28 mouse cellular contexts compared by ENCODE assay signal in the genomic region with DNA sequence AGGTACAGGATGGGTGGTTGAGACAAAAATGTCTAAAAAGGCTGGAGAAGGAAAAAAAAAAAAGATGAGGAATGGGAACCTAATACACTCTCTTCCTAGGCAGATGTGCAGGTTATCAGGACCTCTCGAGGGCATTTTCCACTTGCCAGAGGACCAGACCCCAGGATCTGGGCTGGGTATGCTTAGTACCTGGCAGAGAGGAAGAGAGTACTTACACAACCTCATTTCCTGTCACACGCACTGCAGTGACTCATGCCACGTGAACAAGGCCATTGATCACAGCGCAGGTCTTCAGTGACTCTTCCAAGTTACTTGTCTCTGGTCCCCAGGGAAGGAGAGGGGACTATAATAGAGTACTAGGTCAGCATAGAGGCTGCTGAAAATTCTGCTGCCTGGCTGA.
DNase-seq lines count a peak whose midpoint lies in the region; ATAC-seq lines count a peak whose summit lies in the region.
"Had no signal": no experiment of that assay in that cellular context is flagged by ENCODE, and none has a peak within 500 bp of the region (broad histone marks: within the 10 kb centered on the region; RNA-seq: fewer than 3 reads in every experiment).

No protein-coding gene starts in this region.

- no peaks in the 10 kb centered on the region; the same call in 1 of the 2 replicates for H3K27me3 ChIP-seq in midbrain, embryonic 11.5 days (ENCODE audit: control insufficient read depth, insufficient read depth, low read length)
- H3K27me3 ChIP-seq in midbrain, embryonic 15.5 days (replicated peaks): no peaks in the 10 kb centered on the region
- H3K27me3 ChIP-seq in splenic B cell, adult 2 months (ENCODE audit: control insufficient read depth, insufficient read depth, low read length, poor library complexity, severe bottlenecking): no peaks in the 10 kb centered on the region
- no peaks in the 10 kb centered on the region for H3K27me3 ChIP-seq in hindbrain, embryonic 10.5 days (ENCODE audit: insufficient read depth, poor library complexity, severe bottlenecking)
- H3K27me3 ChIP-seq in hindbrain, embryonic 14.5 days (ENCODE audit: control insufficient read depth, insufficient read depth, low read length): no peaks in the 10 kb centered on the region
- H3K27me3 ChIP-seq: embryonic facial prominence, embryonic 15.5 days; hindbrain, embryonic 12.5 days had no signal

- H3K4me1 ChIP-seq in midbrain, embryonic 11.5 days (ENCODE audit: control insufficient read depth, insufficient read depth, low read length): peaks cover 9% of the 10 kb centered on the region
- peaks cover 19% of the 10 kb centered on the region for H3K4me1 ChIP-seq in midbrain, embryonic 15.5 days
- peaks cover 39% of the 10 kb centered on the region for H3K4me1 ChIP-seq in hindbrain, embryonic 10.5 days (replicated peaks)
- peaks cover 15% of the 10 kb centered on the region for H3K4me1 ChIP-seq in hindbrain, embryonic 14.5 days (replicated peaks; ENCODE audit: control insufficient read depth, insufficient read depth, low read length)
- H3K4me1 ChIP-seq: embryonic facial prominence, embryonic 15.5 days had no signal

- no peak overlapping the region for H3K4me2 ChIP-seq in midbrain, embryonic 11.5 days
- H3K4me2 ChIP-seq in midbrain, embryonic 15.5 days: no peak overlapping the region
- no peak overlapping the region for H3K4me2 ChIP-seq in hindbrain, embryonic 14.5 days (replicated peaks)
- H3K4me2 ChIP-seq: embryonic facial prominence, embryonic 12.5 days; embryonic facial prominence, embryonic 15.5 days; forebrain, embryonic 12.5 days; heart, embryonic 13.5 days; hindbrain, embryonic 12.5 days had no signal

- DNase-seq in adrenal gland, adult 2 months: peak; percentile 58
- DNase-seq in adrenal gland, postnatal 25 days: no peak
- peak; percentile 69 for DNase-seq in midbrain, embryonic 11.5 days (ENCODE audit: low spot score, missing footprints)
- peak; percentile 15 for DNase-seq in adrenal gland, postnatal 10 days
- DNase-seq in splenic B cell, adult 2 months (ENCODE audit: low read depth, low spot score): peak; percentile 2
- no peak for DNase-seq in hindbrain, embryonic 10.5 days (ENCODE audit: low spot score)
- no peak for DNase-seq in hindbrain, embryonic 14.5 days (ENCODE audit: low spot score)
- DNase-seq: cerebellum, adult 11 months; cerebellum, adult 2 months; cerebellum, adult 9-11 months; cerebellum, postnatal 25 days; gastrocnemius, adult 2 months; gastrocnemius, postnatal 14 days; heart, adult 18-20 months; heart, postnatal 14 days; heart, postnatal 4 days; kidney, adult 2 months had no signal

- no peak overlapping the region for H3K4me3 ChIP-seq in midbrain, embryonic 11.5 days (ENCODE audit: low read depth, low read length)
- no peak overlapping the region for H3K4me3 ChIP-seq in midbrain, embryonic 15.5 days
- no peak overlapping the region for H3K4me3 ChIP-seq in hindbrain, embryonic 10.5 days
- no peak overlapping the region for H3K4me3 ChIP-seq in hindbrain, embryonic 14.5 days (replicated peaks; ENCODE audit: low read length)
- H3K4me3 ChIP-seq: embryonic facial prominence, embryonic 12.5 days; embryonic facial prominence, embryonic 15.5 days; forebrain, embryonic 12.5 days; gastrocnemius, adult 2 months; heart, embryonic 13.5 days; hindbrain, embryonic 12.5 days had no signal

- no peak overlapping the region for H3K9ac ChIP-seq in midbrain, embryonic 11.5 days (ENCODE audit: low read length)
- no peak overlapping the region for H3K9ac ChIP-seq in midbrain, embryonic 15.5 days
- no peak overlapping the region for H3K9ac ChIP-seq in hindbrain, embryonic 14.5 days
- H3K9ac ChIP-seq: embryonic facial prominence, embryonic 12.5 days; embryonic facial prominence, embryonic 15.5 days; forebrain, embryonic 12.5 days; heart, embryonic 13.5 days; hindbrain, embryonic 12.5 days had no signal

- H3K36me3 ChIP-seq in midbrain, embryonic 11.5 days (ENCODE audit: control insufficient read depth, insufficient read depth, low read length): no peaks in the 10 kb centered on the region
- no peaks in the 10 kb centered on the region for H3K36me3 ChIP-seq in midbrain, embryonic 15.5 days (replicated peaks)
- H3K36me3 ChIP-seq in splenic B cell, adult 2 months (ENCODE audit: control insufficient read depth, insufficient read depth, low read length, poor library complexity, severe bottlenecking): no peaks in the 10 kb centered on the region
- no peaks in the 10 kb centered on the region for H3K36me3 ChIP-seq in hindbrain, embryonic 10.5 days
- H3K36me3 ChIP-seq in hindbrain, embryonic 14.5 days (replicated peaks; ENCODE audit: control insufficient read depth, insufficient read depth): no peaks in the 10 kb centered on the region
- H3K36me3 ChIP-seq: embryonic facial prominence, embryonic 12.5 days; embryonic facial prominence, embryonic 15.5 days; forebrain, embryonic 12.5 days; heart, embryonic 13.5 days; hindbrain, embryonic 12.5 days had no signal

- no peak overlapping the region for H3K27ac ChIP-seq in midbrain, embryonic 11.5 days (ENCODE audit: low read depth, low read length)
- no peak overlapping the region for H3K27ac ChIP-seq in midbrain, embryonic 15.5 days
- H3K27ac ChIP-seq in hindbrain, embryonic 10.5 days: no peak overlapping the region
- H3K27ac ChIP-seq in hindbrain, embryonic 14.5 days: no peak overlapping the region
- H3K27ac ChIP-seq: embryonic facial prominence, embryonic 12.5 days; embryonic facial prominence, embryonic 15.5 days; forebrain, embryonic 12.5 days; gastrocnemius, adult 2 months; heart, embryonic 13.5 days; hindbrain, embryonic 12.5 days had no signal

- ATAC-seq in midbrain, embryonic 11.5 days (ENCODE audit: low FRiP score): no peak
- ATAC-seq in midbrain, embryonic 15.5 days (replicated peaks): no peak
- no peak for ATAC-seq in hindbrain, embryonic 14.5 days (ENCODE audit: low FRiP score)
- ATAC-seq: activated CD4-positive, CD25-positive, alpha-beta regulatory T cell, adult 4 months; CD4-positive, CD25-positive, alpha-beta regulatory T cell, adult 4 months; forebrain, embryonic 16.5 days; hindbrain, embryonic 16.5 days; intestine, embryonic 16.5 days had no signal

- H3K9me3 ChIP-seq in midbrain, embryonic 11.5 days (ENCODE audit: control insufficient read depth, low read length): no peaks in the 10 kb centered on the region
- H3K9me3 ChIP-seq in midbrain, embryonic 15.5 days: no peaks in the 10 kb centered on the region
- H3K9me3 ChIP-seq in hindbrain, embryonic 10.5 days: no peaks in the 10 kb centered on the region
- H3K9me3 ChIP-seq in hindbrain, embryonic 14.5 days (ENCODE audit: control insufficient read depth, low read length): no peaks in the 10 kb centered on the region
- H3K9me3 ChIP-seq: embryonic facial prominence, embryonic 12.5 days; embryonic facial prominence, embryonic 15.5 days; forebrain, embryonic 12.5 days; heart, embryonic 13.5 days; hindbrain, embryonic 12.5 days had no signal

- WGBS in midbrain, embryonic 11.5 days: 82% methylated on average over 4 of the region's 4 CpGs
- WGBS in midbrain, embryonic 15.5 days: 81% methylated on average over 4 of the region's 4 CpGs
- 79% methylated on average over 4 of the region's 4 CpGs for WGBS in hindbrain, embryonic 10.5 days
- 78% methylated on average over 4 of the region's 4 CpGs for WGBS in hindbrain, embryonic 14.5 days

Comparison
In these comparisons a context has a peak if more than half of its experiments do, and no peak if none do; other contexts are left out.
1. DNase-seq: peak in adrenal gland, adult 2 months (single experiment), midbrain, embryonic 11.5 days (single experiment), adrenal gland, postnatal 10 days (single experiment) and splenic B cell, adult 2 months (single experiment); none in adrenal gland, postnatal 25 days (single experiment), hindbrain, embryonic 10.5 days (single experiment) and hindbrain, embryonic 14.5 days (single experiment).